Mouse (Mus musculus) lung, embryonic 15.5 days (tissue): ENCODE data around the gene Ctf1. TPM values are rescaled to one million over a fixed set of nuclear protein-coding genes. Genes with fewer than 3 reads are reported as not detected.

Experiments used
- ATAC-seq: fragments of 200-750 bp; cut with Nextera tagmentation; 2 replicates; pipeline ENCODE4 v1.8.0; 2017; ENCODE audit warnings: moderate number of reproducible peaks, borderline replicate concordance; ENCODE audit not compliant: low FRiP score, low TSS enrichment; ENCODE audit errors: extremely low read depth
- H3K27ac ChIP-seq: fragments of 300-500 bp; sonication (generic); 2 replicates; pipeline ENCODE4 v1.5.1; 2015; ENCODE audit warnings: moderate library complexity, mild to moderate bottlenecking, inconsistent platforms
- H3K27me3 ChIP-seq: fragments of 300-500 bp; sonication (generic); 2 replicates; pipeline ENCODE4 v1.6.1; 2015; ENCODE audit warnings: inconsistent platforms
- H3K36me3 ChIP-seq: fragments of 300-500 bp; sonication (generic); 2 replicates; pipeline ENCODE4 v1.6.1; 2015; ENCODE audit warnings: inconsistent platforms
- H3K4me1 ChIP-seq: fragments of 300-500 bp; sonication (generic); 2 replicates; pipeline ENCODE4 v1.6.1; 2015; ENCODE audit warnings: inconsistent platforms
- H3K4me2 ChIP-seq: fragments of 300-500 bp; sonication (generic); 2 replicates; pipeline ENCODE4 v1.6.1; 2015; ENCODE audit warnings: inconsistent platforms, mild to moderate bottlenecking, moderate library complexity
- H3K4me3 ChIP-seq: fragments of 300-500 bp; sonication (generic); 2 replicates; pipeline ENCODE4 v1.5.1; 2015; ENCODE audit warnings: mild to moderate bottlenecking, inconsistent platforms
- H3K9ac ChIP-seq: fragments of 300-500 bp; sonication (generic); 2 replicates; pipeline ENCODE4 v1.6.1; 2015; ENCODE audit warnings: inconsistent platforms
- H3K9me3 ChIP-seq: fragments of 300-500 bp; sonication (generic); 2 replicates; pipeline ENCODE4 v1.6.1; 2016; ENCODE audit warnings: inconsistent platforms
- WGBS: fragments of 180-500 bp; shearing (Covaris S2); methylation state at CpG from one replicate; pipeline ENCODE4 v1.1.7; 2015; 5-methylcytosine and 5-hydroxymethylcytosine counted together
- polyA plus RNA-seq: library from polyadenylated mRNA; unstranded; fragments of >200 nt; fragmentation: Nextera tagmentation; extraction: Ambion mirVana; gene quantifications from 2 replicates; pipeline ENCODE4 v1.2.1, GENCODE M21; 2015

The Ctf1 gene
- 12.1 and 12.8 TPM in 2 replicates for polyA plus RNA-seq

DNA sequence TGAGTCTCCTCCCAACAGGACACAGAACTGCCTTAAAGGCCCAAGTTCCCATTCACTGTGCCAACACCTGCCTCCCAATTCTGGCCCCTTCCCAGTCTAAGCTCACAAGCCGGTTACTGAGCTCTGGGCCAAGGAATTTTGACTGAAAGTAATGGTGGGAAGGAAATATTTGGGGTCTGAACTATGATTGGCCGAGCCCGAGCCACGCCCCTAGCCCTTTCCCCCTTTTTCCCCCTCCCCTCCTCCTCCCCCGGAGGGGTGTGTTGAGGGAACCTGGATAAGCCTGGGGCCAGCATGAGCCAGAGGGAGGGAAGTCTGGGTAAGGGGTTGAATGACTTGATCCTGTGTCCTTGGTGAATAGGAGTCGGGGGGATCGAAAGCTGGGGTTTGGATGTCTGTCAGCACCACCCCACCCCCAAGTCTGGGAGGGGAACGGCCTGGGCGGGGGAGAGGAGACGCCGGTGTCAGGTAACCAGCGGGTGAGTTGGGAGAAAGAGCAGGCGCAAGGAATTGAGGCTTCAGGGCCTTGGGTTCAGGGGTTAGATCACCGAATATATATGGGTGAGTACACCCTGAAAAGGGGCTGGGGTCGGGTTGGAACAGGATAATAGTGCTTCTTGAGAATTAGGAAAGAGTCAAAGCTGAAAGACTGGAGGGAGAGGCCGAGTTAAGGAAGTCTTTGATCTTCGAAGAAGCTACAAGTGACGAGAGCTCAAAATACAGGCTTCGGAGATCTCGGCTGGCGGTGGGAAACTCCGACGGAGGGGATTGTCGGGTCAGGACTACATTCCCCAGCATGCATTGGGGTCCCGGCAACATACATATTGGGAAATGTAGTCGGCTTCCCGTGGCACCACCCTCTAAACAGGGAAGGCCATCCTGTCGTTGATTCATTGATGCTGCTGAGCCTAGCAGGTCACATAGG, at the start of gene Ctf1:
TSS of gene Ctf1 (plus strand) at position 276 of the 925 bp plus-strand sequence.
- peak; percentile 41; the same call in 1 of the 2 replicates for ATAC-seq
- WGBS = 1% methylated on average over 28 of the region's 28 CpGs
- no peaks in the 10 kb centered on the region for H3K27me3 ChIP-seq
- H3K4me1 ChIP-seq = peaks cover 42% of the 10 kb centered on the region
- H3K27ac ChIP-seq = peak within 1 kb of the TSS; percentile 97
- peak within 1 kb of the TSS; percentile 71 for H3K4me2 ChIP-seq
- H3K4me3 ChIP-seq = peak within 1 kb of the TSS; percentile 42
- H3K9ac ChIP-seq = peak within 1 kb of the TSS; percentile 40
- H3K9me3 ChIP-seq = no peaks in the 10 kb centered on the region
- H3K36me3 ChIP-seq = no peaks in the 10 kb centered on the region

DNA sequence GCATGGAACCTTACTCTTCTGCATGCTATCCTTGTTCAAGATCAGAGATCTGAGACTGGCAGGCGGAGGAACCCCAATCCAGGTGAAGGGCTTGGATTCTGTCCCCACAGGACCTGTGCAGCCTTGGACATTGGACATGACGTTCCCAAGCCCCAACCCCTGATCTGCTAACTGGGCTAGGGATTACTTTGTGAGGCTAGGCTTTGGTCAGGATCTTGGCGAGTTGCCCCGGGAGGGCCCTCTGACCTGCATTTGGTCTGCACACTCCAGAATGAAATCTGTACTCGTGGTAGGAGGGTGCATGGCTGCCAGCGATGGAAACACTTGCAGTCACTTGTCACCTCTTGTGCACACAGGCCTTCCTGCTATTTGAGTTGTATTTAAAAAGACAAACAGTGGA, 49.6 kb upstream of the Ctf1 start:
- ATAC-seq = no peak
- Histone ChIP-seq H3K4me1 (no peaks in the 10 kb centered on the region), H3K4me2 (no peak overlapping the region), H3K9me3 (no peaks in the 10 kb centered on the region), H3K36me3 (no peaks in the 10 kb centered on the region), H3K4me3 (no peak overlapping the region), H3K27me3 (no peaks in the 10 kb centered on the region), H3K27ac (no peak overlapping the region), H3K9ac (no peak overlapping the region)
- WGBS = 75% methylated on average over 6 of the region's 6 CpGs

DNA sequence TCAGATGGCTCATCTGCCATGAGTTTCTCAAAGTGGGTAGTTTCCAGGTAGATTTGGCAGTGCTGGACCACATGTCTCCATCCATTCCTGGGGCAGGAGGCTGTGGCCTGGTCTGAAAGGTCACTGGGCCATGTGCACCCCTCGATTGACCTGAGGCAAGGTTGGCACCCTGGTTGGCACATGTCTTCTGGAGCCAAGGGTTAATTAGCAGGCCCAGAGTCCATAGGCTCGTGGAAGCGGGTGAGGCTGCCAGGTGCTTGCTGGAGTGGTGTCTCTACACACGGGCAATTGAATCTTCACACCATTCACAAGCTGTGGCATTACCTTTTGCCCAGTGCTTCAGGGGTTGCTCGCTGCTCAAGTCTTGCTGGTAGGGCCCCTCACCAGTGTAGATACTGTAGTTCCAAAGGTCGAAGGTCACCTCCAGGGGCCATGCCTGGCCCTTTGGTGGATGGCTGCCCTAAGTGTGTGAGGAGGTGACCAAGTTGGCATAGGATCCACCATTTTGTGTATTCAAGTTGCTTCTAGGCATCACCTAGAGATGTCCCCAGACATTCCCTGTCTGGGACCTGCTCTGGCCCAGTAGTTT, 46.4 kb upstream of the Ctf1 start:
- Histone ChIP-seq H3K4me3 (no peak overlapping the region), H3K9me3 (no peaks in the 10 kb centered on the region), H3K4me2 (no peak overlapping the region), H3K27ac (no peak overlapping the region), H3K27me3 (no peaks in the 10 kb centered on the region), H3K4me1 (no peaks in the 10 kb centered on the region), H3K9ac (no peak overlapping the region), H3K36me3 (no peaks in the 10 kb centered on the region)
- WGBS = 90% methylated on average over 6 of the region's 6 CpGs
- ATAC-seq = no peak

DNA sequence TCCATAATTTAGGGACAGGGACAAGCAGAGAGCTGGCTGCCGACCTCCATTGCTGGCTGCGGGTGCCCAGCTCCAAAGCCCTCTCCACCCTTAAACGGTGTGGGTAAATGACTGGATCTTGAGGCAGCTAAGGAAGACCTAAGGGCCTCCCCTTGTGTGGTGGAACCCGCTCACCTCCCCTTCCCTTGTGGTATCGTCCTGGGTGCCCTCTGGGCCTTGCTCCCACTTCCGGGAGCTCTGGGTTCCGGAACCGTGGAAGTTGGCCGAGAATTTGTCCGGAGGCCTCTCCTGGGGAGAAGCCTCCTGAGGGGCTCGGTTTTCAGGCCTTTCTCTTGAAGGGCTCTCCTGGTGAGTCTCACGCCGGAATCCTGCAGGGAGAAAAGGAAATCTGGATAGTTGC, 45.9 kb upstream of the Ctf1 start:
- no peak overlapping the region for H3K4me2 ChIP-seq
- H3K9ac ChIP-seq = no peak overlapping the region
- H3K27ac ChIP-seq = no peak overlapping the region
- no peaks in the 10 kb centered on the region for H3K36me3 ChIP-seq
- WGBS = 93% methylated on average over 13 of the region's 13 CpGs
- no peak for ATAC-seq
- H3K27me3 ChIP-seq = no peaks in the 10 kb centered on the region
- no peaks in the 10 kb centered on the region for H3K9me3 ChIP-seq
- no peaks in the 10 kb centered on the region for H3K4me1 ChIP-seq
- H3K4me3 ChIP-seq = no peak overlapping the region

DNA sequence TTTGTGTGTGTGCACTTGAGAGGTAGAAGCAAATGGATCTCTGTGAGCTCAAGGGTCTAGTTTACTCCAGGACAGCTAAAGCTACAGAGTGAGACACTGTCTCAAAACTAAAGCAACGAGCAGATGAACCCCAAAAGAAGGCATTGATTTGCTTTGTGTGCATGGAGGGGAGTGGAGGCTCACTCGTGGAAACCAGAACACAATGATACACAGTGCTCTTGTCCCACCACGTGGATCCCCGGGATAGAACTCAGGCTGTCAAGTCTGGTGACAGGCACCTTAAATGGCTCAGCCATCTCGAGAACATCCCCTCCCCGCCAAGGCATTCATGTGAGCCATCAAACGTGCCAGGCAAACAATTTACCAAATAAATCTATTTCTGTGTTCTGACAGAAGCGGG, 45.4 kb upstream of the Ctf1 start:
- 68% methylated on average over 8 of the region's 8 CpGs for WGBS

DNA sequence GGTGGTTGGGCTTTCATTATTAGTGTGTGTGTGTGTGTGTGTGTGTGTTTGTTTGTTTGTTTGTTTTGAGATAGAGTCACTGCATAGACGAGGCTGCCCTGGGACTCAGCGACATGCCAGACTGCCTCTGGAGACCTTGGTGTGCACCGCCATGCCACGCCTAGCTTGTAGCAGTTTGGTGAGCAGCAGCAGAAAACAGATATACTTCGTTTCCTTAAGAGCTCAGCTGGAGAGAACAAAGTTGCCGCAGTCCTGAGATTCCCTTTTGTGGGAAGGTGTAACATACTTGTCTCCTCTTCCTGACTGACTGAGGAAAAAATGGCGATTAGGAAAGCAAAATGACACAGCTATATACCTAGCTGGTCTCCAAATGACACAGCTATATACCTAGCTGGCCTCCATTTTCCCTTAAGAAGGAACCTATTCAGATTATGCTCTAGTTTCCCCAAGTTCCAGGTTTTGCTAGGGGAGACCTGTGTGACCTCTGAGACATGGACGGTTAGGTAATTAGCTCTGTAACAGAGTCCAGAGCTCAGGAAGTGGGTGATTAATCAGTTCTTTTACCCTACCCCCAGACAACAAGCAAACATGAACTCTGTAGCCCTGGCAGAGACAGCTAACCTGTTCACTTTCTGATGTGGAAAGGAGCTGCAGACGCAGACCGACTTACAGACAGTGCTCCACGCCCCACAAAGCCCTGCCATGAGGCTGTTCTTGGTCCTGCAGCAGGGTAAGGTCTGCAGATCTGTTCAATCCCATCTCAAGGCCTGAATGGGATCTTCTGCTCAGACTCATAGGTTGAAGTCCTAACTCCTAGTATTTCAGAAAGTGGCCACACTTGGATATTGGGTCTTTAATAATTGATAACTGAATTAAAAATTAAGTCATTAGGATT, 40.4 kb upstream of the Ctf1 start:
- Histone ChIP-seq H3K4me1 (no peaks in the 10 kb centered on the region), H3K9ac (no peak overlapping the region), H3K4me2 (no peak overlapping the region), H3K4me3 (no peak overlapping the region), H3K27ac (no peak overlapping the region), H3K9me3 (no peaks in the 10 kb centered on the region), H3K27me3 (no peaks in the 10 kb centered on the region), H3K36me3 (no peaks in the 10 kb centered on the region)
- 63% methylated on average over 11 of the region's 11 CpGs for WGBS
- ATAC-seq = no peak

More for the DNA sequence above, 45.4 kb upstream of the Ctf1 start:
- H3K27ac ChIP-seq = no peak overlapping the region
- H3K4me3 ChIP-seq = no peak overlapping the region
- H3K36me3 ChIP-seq = no peaks in the 10 kb centered on the region
- ATAC-seq = no peak
- H3K27me3 ChIP-seq = no peaks in the 10 kb centered on the region
- H3K9me3 ChIP-seq = no peaks in the 10 kb centered on the region
- no peaks in the 10 kb centered on the region for H3K4me1 ChIP-seq
- H3K9ac ChIP-seq = no peak overlapping the region
- no peak overlapping the region for H3K4me2 ChIP-seq

DNA sequence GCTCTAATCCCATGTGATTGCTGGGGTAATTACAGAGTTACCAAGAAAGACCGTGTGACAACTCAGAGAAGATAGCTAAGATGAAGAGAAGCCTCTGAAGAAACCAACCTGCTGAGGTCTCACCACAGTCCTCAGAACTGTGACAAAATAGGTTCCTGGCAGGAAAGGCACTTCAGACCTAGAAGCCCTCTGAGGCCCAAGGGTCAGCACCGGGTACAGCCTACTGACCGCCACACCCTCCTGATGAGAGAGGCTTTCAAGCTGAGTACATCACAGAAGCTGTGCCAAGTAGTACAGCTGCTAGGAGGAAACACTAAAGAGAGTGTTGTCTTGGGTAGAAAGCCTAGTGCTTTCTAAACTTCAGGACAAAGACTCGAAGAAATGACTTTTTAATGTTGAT, 39.8 kb upstream of the Ctf1 start:
- Histone ChIP-seq H3K36me3 (no peaks in the 10 kb centered on the region), H3K4me2 (no peak overlapping the region), H3K27ac (no peak overlapping the region), H3K9ac (no peak overlapping the region), H3K27me3 (no peaks in the 10 kb centered on the region), H3K4me3 (no peak overlapping the region), H3K4me1 (no peaks in the 10 kb centered on the region), H3K9me3 (no peaks in the 10 kb centered on the region)
- no peak for ATAC-seq
- WGBS = 62% methylated on average over 4 of the region's 4 CpGs

DNA sequence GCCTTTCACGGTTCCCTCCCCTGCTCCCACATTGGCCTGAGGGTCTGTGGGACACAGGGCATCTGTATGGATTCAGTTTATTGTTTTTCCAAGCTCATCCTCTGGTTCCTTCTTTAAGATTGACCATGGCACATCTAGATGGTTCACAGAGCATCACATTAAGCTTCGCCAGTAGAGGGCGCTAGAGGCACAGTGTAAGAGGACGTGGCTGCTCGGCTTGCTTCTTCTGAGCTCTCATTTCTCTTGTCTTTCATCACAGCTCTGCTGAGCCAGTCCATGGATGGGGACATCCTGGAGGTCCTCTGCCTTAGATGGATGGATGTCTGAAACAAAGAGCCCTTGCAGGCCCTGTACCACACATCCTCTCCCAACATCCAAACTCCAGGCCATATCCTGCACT, 37.6 kb upstream of the Ctf1 start:
- Histone ChIP-seq H3K4me2 (no peak overlapping the region), H3K36me3 (no peaks in the 10 kb centered on the region), H3K9me3 (no peaks in the 10 kb centered on the region), H3K27ac (no peak overlapping the region), H3K4me3 (no peak overlapping the region), H3K27me3 (no peaks in the 10 kb centered on the region), H3K4me1 (no peaks in the 10 kb centered on the region), H3K9ac (no peak overlapping the region)
- WGBS = 4% methylated on average over 5 of the region's 5 CpGs
- ATAC-seq = peak; percentile 23; the same call in 1 of the 2 replicates

DNA sequence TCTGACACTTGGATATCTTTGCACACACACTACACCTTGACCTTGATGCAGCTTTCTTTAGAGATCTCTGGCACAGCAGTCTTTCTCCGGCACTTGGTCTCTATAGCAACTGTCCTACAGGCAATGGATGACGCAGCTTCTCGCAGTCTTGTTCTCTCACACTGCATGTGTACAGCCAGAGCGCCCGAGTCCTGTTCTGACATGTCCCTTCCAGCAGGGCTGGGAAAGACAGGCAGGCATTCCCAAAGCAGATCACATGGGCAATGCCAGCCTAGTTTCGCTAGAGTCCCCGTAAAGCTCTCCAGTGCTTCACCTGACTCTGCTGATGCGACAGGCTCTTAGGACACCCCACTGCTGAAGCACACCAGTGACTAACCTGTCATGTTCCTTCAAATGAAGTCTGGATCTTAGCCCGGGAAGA, 37.1 kb upstream of the Ctf1 start:
- H3K4me2 ChIP-seq = no peak overlapping the region
- H3K27me3 ChIP-seq = no peaks in the 10 kb centered on the region
- no peak overlapping the region for H3K4me3 ChIP-seq
- H3K27ac ChIP-seq = no peak overlapping the region
- H3K9ac ChIP-seq = no peak overlapping the region
- H3K9me3 ChIP-seq = no peaks in the 10 kb centered on the region
- 0 out of 2 replicates have a peak, but pooled peaks have one; percentile 11 for ATAC-seq
- no peaks in the 10 kb centered on the region for H3K4me1 ChIP-seq
- no peaks in the 10 kb centered on the region for H3K36me3 ChIP-seq
- 74% methylated on average over 9 of the region's 9 CpGs for WGBS

DNA sequence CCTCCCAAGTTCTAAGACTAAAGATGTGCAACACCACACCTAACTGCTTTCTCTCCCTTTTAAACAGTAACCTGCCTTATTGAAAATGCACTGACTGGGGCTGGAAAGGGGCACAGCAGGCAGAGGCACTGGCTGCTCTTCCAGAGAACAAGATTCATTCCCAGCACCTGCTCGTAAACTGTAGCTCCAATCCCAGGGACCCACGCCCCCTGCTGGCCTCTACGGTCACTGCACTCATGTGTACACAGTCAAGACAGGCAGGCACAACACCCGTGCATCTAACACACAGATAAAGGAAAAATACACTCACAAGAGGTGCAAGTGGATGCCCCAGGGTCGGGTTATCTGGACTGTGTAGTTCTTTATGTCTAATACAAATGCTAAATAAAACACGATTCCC, 35.5 kb upstream of the Ctf1 start:
- Histone ChIP-seq H3K4me1 (no peaks in the 10 kb centered on the region), H3K9me3 (no peaks in the 10 kb centered on the region), H3K4me3 (no peak overlapping the region), H3K4me2 (no peak overlapping the region), H3K27ac (no peak overlapping the region), H3K36me3 (no peaks in the 10 kb centered on the region), H3K27me3 (no peaks in the 10 kb centered on the region), H3K9ac (no peak overlapping the region)
- WGBS = 62% methylated on average over 6 of the region's 6 CpGs
- ATAC-seq = no peak

DNA sequence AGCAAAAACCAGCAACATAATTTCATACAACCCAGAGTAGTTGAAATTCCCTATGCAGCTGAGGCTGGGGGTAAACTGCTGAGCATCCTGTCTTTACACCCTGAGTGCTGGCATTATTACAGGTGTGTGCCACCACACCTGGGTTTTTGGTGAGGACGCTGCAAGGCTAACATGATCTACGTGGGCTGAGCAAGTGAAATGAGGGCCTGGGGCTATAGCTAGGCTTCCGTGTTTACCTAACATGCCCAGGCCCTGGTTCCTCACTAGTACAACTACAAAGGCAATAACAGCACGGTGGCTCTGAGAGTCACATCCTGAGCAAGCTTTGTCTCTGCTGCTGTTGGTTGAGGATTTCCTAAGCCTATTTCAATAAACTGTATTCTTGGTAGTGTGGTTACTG, 34.9 kb upstream of the Ctf1 start:
- Histone ChIP-seq H3K4me1 (no peaks in the 10 kb centered on the region), H3K27me3 (no peaks in the 10 kb centered on the region), H3K4me3 (no peak overlapping the region), H3K36me3 (no peaks in the 10 kb centered on the region), H3K9me3 (no peaks in the 10 kb centered on the region), H3K4me2 (no peak overlapping the region), H3K9ac (no peak overlapping the region), H3K27ac (no peak overlapping the region)
- WGBS = 88% methylated on average over 4 of the region's 4 CpGs
- ATAC-seq = no peak
